Mouse (Mus musculus): ENCODE results near the gene Cfap77.

Gene Cfap77

DNA sequence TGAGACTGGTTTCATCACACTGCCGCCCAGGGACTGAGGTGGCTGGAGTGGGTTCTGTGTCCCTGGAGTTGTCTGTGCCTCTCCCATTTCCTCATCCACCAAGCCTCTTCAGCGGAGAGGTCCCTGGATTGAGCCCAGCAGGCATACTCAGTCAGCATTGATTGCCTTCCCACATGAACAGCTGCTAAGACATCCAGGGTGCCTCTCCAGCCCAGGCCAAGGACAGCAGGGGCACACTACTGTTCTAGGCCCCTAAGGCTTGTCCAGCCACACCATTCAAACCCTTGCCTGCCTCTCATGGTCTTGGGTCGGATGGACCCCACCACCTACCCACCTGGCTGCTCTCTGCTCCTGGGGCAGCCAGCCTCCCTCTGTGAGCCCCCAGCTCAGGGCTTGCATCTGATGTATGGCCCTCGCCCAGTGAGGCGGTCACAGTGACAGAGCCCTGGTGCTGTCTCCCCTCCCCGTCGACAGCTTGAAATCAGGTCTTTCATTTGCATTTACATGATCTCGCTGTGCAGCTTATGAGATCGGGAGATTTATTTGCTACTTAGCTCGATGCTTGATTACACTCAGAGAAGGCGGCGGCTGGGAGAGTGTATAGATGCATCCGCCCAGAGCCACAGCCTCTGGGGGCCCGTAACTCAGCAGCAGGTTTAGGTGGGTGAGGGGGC, 57.6 kb downstream of the Cfap77 start:
- no peak for DNase-seq (ENCODE audit: low spot score)

DNA sequence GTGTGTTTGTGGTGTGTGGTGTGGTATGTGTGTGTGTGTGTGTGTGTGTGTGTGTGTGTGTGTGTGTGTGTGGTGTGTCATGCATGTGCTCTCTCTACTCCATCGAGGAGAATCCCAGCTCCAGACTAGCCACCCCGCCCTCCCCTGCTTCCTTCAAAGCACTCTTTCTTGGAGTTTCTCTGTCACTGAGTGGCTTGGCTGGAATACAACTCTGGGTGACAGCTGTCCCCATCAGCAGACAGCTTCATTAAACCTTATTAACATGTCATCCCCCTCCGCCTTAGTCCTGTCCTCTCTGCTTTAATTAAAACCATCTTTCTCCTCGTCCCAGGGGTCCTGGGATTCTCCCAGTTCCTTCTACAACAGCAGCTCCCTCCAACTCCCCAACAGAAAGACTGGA, 59.4 kb downstream of the Cfap77 start:
- no peak for DNase-seq (ENCODE audit: low spot score)

DNA sequence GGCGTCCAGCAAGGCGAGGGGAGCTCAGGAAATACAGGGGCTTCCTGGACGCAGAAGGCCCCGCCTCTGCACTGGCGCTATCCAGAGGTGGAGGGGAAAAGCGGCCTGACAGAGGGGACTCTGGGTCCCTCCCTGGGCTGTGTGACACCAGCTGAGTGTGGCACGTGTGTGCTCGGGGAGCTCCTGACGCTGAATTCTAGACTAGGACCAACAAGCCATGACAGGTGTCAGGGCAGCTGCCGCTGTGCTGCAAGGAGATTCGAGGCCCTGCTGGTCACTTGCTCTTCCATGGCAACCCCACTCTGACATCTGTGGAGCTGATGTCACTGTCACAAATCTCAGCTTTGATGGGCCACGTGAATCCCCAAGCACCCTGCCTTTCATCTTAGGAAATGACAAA, 60.9 kb downstream of the Cfap77 start:
- no peak for DNase-seq (ENCODE audit: low spot score)

DNA sequence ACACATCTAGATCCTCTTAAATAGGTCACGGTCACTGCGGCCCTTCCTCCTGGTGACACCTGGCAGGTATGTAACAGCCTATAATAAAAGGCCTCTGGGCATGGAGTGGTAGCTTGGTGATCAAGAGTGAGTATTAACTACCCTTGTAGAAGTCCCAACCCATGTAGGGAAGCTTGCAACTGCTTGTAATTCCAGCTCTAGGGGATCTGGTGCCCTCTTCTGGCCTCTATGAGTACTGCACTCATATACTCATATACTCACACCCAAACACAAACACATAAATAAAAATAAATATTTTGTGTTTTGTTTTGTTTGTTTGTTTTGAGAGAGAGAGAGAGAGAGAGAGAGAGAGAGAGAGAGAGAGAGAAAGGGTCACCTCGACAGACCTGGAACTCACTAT, 66.1 kb downstream of the Cfap77 start:
- no peak for DNase-seq (ENCODE audit: low spot score)

DNA sequence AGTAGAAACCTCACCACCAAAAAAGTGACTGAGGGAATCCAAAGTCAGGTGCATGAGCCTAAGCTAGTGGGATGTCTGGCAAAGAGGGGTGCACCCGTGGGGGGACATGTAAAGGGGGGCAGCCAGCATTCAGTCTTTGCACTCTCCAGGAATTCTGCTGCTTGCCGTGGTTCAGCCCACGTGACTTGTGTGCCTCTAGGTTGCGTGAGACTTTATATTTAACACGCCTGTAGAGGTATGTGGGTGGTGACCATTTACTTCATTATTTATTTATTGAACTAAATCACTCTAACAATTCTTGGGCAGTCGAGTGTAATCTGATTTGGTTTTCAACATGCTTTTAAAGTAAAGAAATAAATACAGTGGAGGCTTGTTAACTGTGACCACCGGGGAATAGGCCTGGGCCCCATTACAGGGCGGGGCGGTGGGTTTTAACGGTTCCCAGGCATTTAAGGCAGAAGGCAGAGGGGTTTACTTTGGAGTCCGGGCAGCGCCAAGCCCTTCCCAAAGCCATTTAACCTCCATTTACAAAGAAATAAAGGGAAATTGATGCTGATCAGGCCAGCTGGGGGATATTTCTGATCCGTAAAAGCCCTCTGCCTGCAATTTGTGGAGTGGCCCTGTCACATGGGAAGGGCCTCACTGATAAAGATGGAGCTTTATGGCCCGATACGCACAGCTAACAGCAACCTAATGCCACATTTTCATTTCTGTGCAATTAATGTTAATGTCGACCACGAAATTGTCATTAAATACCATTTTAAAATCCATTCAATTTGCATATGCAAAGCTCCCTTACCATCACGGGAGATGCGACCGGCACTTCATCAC, 74.6 kb downstream of the Cfap77 start:
- DNase-seq (ENCODE audit: low spot score): no peak

DNA sequence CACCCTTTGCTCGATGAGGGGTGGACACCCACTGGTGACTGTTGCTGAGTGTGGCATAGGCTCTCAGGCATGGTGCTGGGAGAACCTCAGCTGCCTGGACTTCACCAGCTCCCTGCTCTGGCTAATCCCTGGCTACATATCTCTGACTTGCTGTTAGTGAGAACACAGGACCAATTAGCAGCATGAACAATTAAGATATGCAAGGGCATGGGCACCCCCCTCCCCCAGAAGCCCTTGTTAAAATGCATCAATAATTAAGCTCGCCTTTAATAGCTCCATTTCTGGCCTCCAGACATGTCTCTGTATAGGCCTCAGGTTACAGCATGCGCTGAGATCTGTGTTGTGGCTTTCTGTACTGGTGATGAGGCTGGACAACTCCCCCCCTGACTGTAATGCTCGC, 76.4 kb downstream of the Cfap77 start:
- no peak for DNase-seq (ENCODE audit: low spot score)

DNA sequence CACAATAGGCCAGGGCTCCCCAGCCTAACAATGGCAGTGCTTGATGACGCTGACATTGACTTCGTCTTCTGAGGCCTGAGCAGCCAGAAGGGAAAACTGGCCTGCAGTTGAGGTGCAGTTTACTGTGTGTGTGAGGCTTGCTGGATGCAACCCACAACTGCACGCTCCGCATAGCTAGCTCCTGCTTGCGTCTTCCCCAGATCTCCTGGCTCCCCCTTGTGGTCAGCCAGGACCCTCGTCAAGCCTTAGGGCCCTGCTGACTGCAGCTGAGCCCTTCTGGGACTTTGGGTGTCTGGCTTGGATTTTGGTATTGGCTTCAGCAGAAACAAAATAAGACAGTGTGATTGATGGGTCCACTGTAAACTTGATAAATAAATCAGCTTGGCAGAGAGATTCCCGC, 78.2 kb downstream of the Cfap77 start:
- peak; percentile 18 for DNase-seq (ENCODE audit: low spot score)

DNA sequence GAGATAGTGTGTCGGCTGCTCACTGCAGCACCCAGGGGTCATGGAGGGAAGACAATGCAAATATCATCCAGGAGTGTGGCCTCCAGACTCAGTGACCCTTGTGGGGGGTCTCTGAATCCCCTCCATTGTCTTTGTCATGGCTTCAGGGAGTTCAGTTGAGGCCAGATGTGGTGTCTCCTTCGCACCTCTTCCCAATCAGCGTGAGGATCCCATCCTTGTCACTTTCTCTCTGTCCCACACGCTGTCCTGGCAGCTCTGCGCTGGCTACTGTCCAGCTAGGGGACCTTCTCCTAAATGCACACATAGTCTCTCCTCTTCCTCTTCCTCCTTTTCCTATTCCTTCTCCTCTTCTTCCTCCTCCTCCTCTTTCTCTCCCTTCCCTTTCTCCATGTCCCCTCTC, 79.3 kb downstream of the Cfap77 start:
- DNase-seq (ENCODE audit: low spot score): no peak

DNA sequence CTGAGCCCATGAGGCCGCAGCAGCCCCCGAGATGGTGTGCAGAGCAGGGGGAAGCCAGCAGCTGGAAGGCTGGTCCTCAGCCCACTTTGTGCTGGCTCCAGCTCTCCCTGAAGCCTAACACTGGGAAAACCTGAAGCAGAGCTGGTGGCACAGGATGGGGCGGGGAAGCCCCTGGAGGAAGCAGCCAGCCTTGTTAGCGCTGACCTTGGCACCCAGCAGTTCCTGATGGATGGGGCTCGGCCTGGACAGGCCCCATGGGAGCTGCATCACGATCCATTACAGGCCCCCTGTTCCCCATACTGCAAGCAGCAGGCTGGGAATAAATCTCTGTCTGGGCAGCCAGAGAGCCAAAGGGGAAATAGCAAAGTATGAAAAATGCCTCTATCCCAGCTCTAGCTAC, 80.3 kb downstream of the Cfap77 start:
- DNase-seq (ENCODE audit: low spot score): no peak

DNA sequence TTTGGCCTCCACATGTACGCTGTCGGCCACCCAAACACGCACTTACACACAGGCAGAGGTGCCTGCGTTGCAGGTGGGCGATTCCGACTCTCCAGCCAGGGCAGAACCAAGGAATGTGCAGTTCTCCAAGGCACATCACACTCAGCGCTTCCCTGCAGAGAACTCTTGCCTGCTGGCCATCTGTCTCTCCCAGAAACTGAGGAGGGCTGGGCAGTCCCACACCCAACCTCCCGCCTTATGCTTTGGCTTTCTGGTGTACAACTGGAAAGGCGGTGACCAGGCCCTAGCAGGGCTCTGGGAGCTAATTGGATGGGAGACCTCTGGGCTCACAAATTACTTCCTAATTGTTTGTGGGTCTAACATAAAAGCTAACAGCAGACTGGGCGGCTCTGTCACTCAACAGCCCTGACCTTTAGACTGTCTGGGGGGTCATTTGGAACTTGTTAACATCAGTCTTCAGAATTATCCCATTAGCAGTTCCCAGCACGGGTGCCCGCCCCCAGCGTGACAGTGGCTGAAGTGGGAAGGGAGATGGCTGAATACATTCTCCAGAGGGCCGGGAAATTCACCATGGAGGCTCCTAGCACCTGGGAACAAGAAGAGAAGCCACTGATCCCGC, 80.9 kb downstream of the Cfap77 start:
- DNase-seq (ENCODE audit: low spot score): no peak

DNA sequence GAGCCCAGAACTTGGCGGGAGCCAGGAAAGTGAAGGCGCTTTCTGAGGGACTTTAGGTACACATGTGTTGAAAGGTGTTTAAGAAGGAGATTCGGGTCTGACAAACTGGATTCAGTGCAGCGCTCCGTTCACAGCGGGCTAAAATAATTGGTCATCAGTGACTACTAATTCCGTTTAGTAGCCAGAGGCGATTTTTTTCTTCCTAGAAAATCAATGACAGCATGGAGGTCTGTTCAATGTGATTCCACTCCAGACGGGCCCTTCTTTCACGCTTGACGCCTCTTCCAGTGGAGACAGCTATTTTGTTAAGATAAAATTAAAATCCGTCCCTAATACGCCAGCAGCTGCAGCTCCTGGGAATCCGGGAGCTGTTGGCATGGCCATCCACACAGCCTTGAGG, 84.4 kb downstream of the Cfap77 start:
- DNase-seq (ENCODE audit: low spot score): no peak

DNA sequence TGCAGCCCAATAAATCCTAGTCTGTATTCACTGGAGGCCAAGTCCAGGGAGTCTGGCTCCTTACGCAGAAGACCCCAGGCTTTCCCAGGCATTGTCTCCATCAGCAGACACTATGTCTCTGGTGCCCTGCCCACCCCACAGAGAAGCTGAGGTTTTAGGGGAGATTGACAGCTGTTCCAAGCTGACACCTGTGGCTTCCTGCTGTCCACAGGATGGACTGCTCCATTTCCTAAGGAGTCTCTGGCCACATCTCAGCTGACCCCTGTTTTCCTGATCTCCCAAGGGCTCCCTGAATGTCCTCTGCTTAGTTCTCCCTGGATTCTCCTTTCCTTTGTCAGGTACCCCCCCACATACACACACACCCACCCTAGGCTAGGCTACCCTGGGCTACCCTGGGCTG, 86.6 kb downstream of the Cfap77 start:
- DNase-seq (ENCODE audit: low spot score): no peak

DNA sequence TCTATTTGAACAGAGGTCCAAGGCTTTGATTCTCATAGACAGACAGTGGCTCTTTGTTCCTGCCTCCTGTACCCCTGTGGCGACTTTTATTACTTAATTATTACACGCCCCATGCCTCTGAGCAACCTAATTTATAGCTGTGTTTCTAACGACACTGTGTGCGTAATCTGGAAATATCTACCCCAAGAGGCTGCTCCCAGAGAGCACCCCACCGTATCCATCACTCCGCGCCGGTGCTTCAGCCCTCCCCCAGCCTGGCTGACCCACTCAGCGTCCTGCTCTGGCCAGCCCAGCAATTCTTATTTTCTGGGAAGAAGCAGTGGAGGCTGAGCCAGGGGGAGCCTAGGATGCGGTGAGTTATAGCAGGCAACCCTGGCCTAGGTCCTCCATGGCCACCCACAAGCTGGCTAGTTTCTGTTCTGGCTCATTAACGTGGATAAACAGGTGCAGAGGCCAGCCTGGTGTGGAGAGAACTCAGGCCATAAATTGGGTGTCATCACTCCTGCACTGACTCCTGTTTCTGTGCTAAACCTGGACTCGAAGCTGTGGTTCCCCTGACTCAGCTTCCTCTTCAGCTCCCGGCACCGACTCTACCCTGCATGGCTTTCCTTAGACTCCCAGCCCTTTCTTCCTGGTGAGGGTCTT, 88.6 kb downstream of the Cfap77 start:
- DNase-seq (ENCODE audit: low spot score): no peak

DNA sequence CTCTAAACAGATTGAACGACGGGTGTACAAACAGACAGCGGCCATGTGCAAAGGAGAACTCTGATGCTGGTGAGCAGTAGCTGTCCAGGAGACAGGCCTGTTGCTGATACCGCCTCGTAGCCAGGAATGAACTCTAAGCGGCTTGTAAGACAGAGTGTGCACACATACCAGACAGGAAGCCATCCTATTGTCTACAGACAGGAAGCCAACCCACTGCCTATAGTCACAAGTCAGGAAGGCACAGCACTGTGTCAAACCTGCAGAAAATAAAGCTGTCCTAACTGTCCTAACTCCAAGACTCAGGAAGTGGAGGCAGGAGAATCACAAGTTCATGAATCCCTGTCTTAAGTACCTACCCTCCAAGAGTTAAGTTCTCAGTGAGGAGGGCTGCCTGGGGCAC, 91.3 kb downstream of the Cfap77 start:
- DNase-seq (ENCODE audit: low spot score): no peak

DNA sequence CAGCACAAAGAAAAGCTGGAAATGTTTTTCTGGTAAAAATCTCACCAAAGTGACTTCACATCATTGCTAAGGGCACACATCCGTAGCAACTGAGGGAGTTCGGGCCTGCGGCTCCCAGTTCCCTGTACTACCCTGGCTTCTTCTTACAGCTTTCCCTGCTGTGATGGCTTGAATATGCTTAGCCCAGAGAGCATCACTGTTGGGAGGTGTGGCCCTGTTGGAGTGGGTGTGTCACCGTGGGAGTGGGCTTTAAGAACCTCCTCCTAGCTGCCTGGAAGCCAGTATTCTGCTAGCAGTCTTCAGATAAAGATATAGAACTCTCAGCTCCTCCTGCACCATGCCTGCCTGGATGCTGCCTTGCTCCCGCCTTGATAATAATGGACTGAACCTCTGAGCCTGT, 93.2 kb downstream of the Cfap77 start:
- DNase-seq (ENCODE audit: low spot score): no peak

DNA sequence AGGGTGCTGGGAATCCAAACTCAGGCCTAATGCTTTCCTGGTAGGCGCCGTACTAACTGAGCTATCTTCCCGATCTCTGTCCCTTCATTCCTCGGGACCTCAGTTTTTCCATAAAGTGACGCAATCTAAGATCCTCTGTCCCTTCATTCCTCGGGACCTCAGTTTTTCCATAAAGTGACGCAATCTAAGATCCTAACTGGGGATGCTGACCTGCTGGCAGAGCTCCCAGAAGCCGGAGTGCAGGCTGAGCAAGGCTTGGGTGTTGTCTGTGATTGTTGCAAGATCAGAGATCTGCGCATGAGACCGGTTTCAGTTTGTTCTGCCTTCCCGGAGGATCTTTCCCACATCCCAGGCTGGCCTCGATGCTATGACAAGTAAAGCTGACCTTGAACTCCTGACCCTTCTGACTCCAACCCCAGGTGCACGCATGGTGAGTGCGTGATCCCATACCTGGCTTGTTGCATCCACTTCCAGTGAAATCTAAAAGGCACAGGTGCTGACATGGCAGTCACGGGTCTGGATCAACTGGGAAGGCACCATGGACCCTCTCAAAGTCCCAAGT, 93.8 kb downstream of the Cfap77 start:
- DNase-seq (ENCODE audit: low spot score): no peak

DNA sequence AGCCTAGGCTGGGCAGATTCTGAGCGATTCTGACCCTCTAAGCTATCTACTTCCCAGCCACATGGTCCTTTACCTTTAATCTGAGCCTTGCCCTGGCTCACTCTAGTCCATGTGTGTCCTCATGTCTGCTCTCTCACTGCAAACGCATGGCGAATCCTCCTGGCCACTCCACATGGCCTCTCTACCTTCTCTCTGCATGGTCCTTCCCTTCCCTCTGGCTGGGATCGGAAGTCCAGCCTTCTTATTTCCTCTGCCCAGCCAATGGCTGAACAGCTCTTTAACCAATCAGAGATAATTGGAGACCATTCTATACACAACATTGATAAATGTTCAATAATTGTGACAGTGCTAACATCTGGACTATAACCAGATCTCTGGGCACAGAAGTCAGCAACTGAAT, 98.0 kb downstream of the Cfap77 start:
- no peak for DNase-seq (ENCODE audit: low spot score)

DNA sequence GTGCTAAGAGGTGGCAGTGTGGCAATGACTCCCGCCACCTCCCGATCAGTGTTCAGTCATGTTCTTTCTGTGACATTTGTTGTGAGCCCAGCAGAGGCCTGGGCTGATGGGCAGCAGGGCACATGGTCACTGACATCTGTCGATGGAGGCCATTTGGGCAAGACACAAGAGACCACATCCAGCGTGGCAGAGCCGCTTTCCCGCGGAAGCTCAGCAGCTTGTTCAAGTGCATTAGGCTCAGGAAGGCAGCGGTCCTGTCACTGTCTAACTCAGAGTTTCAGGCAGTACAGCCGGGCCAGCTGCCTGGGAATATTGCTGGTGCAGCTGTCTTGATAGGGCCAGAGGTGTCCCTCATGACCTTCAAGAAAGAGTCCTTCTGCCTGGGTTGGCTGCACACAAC, 100.3 kb downstream of the Cfap77 start:
- DNase-seq (ENCODE audit: low spot score): no peak

DNA sequence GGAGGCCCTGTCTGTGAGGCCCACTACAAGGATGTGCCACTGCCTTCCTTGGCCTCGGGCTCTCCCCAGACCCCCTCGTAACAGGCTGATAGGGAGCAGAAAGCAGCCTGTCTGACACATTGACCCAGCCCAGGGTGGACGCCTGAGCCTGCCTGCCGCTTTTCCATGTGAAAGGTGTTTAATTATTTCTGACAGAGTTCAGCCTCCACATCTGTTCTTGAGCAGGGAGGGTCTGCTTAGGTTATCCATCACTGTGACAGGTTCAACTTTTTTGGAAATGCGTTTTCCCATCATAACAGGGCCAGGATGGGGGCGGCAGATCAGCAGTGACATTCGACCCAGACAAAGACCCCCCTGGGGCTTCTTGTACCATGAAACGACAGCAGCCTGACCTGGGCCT, 101.9 kb downstream of the Cfap77 start:
- DNase-seq (ENCODE audit: low spot score): no peak

DNA sequence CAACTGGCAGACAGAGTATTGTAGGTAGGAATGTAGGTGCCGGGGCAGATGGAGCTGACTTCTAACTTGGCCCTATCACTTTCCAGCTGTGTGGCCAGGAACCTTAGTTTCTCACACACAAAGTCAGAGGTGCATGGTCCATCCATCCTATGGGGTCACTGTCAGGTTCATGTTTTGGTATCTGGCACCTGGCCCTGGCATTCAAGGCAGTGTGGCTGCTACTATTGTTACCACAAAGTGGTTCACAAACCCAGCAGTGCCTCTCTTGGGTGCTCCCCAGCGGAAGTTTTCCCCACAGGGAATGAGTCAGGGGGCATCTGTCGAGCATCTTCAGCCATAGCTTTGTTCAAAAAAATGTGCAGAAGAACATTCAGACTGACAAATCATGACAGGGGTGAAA, 108.6 kb downstream of the Cfap77 start:
- no peak for DNase-seq (ENCODE audit: low spot score)

DNA sequence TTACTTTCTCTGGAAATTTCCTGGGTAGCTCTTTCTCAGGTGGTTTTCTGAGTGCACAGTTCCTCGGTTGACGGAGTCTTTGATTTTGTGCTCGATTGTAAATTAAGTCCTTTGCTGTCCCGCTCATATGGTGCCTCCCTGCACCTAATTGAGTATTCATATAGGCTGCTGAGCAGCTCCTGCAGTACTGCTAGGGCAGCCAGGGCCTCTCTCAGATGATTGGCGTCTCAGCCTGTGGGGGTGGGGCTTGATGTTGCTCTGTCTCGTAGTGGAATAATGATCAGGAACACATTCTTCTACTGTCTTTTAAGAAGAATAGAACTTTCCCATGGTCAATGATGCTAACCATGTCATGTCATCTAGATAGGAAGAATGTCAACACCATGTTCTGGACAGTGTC, 109.5 kb downstream of the Cfap77 start:
- no peak for DNase-seq (ENCODE audit: low spot score)

DNA sequence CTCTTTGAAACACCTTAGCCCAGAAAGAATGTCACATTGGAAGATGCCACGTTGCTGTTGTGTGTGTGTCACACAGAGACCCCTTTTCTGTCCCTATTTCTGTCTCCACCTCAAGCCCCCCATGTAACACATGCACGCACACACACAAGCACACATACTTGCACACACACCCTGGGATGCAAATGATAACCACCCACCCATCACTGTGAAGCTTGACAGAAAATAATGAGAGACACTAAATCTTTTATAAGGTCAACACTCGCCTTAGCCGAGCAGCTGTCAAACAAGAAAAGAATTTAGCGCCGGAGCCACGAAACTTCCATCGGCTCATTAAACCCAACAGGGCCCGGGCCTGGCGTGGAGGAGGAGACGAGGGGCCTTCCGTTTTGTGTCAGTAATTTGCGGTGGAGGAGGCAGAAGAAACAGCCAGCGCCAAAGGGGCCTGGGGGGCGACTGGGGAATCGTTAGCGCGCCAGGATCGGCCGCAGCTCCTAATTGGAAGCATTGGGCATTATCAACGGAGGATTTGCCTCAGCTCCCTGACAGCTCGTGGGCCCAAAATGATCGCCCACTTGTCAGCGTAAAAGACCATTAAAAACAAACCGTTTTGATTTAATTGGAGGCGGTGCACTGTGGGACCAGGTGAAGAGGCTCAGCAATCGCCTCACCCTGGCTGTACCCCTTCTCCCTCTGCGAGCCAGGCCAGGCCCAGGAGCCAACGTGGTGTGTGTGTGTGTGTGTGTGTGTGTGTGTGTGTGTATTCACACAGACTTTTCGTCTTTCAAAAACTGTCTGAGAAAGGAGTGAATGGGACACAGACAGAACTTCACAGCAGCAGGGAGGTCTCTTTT, 111.0 kb downstream of the Cfap77 start:
- no peak for DNase-seq (ENCODE audit: low spot score)

Measured in c-Kit-positive CD71-positive TER-119-positive erythroid progenitor cells, embryonic 14.5 days (primary cell).